Mouse (Mus musculus) yolk sac, embryonic 10.5 days (tissue): ENCODE results near the gene Hoxa9.

ENCODE experiments used
- DNase-seq: peaks from one replicate; pipeline ENCODE4 v3.0.0-alpha.2; 2017; ENCODE audit warnings: low spot score

Hoxa9 gene

GRCm38 (mm10) chr6:52180726-52181125 is 50.2 kb downstream of the Hoxa9 start:
- no peak for DNase-seq

GRCm38 (mm10) chr6:52180213-52180710 is 50.6 kb downstream of the Hoxa9 start:
- no peak for DNase-seq

- DNase-seq: no peak
These were observed 51.2 kb downstream of the Hoxa9 start for GRCm38 (mm10) chr6:52179690-52180089.

GRCm38 (mm10) chr6:52178918-52179665 is 51.8 kb downstream of the Hoxa9 start:
- no peak for DNase-seq

- DNase-seq: no peak
These were observed 53.1 kb downstream of the Hoxa9 start for GRCm38 (mm10) chr6:52177806-52178205.

GRCm38 (mm10) chr6:52177061-52177735 is 53.7 kb downstream of the Hoxa9 start, which contains the start of gene 5730596B20Rik:
Gene 5730596B20Rik (plus strand): TSS chr6:52177498.
- DNase-seq: peak; percentile 78

GRCm38 (mm10) chr6:52176391-52176790 is 54.5 kb downstream of the Hoxa9 start:
- DNase-seq: no peak

- no peak for DNase-seq
These were observed 55.0 kb downstream of the Hoxa9 start for GRCm38 (mm10) chr6:52175864-52176263.

- peak; percentile 74 for DNase-seq
These were observed 55.7 kb downstream of the Hoxa9 start for GRCm38 (mm10) chr6:52174968-52175751.

GRCm38 (mm10) chr6:52173648-52174047 is 57.2 kb downstream of the Hoxa9 start:
- DNase-seq: no peak
